Mouse (Mus musculus) natural killer cell, adult 2 months (primary cell): ENCODE measurements around the gene Ak9.

ENCODE experiments used
- DNase-seq, 2 experiments: peaks; one replicate each; pipeline ENCODE4 v3.0.0; 2022; ENCODE audit warnings: low spot score in 2 of 2

Gene Ak9

GRCm38 (mm10) chr10:41450780-41451522, 147.2 kb downstream of the Ak9 start:
- DNase-seq, result no peak

GRCm38 (mm10) chr10:41451656-41452055, 147.9 kb downstream of the Ak9 start:
- DNase-seq, result no peak

GRCm38 (mm10) chr10:41452791-41453190, 149.0 kb downstream of the Ak9 start:
- DNase-seq, result no peak

GRCm38 (mm10) chr10:41459990-41460389, 156.2 kb downstream of the Ak9 start:
- DNase-seq, result no peak

GRCm38 (mm10) chr10:41460501-41460900, 156.7 kb downstream of the Ak9 start:
- no peak for DNase-seq

GRCm38 (mm10) chr10:41461057-41461722, 157.4 kb downstream of the Ak9 start:
- DNase-seq, result no peak

GRCm38 (mm10) chr10:41464401-41464955, 160.7 kb downstream of the Ak9 start:
- no peak for DNase-seq

GRCm38 (mm10) chr10:41467325-41467724, 163.5 kb downstream of the Ak9 start:
- DNase-seq, result no peak

GRCm38 (mm10) chr10:41470693-41471092, 166.9 kb downstream of the Ak9 start:
- no peak for DNase-seq

- DNase-seq, result no peak
Observed at GRCm38 (mm10) chr10:41472534-41472933, 168.8 kb downstream of the Ak9 start.

- peak; percentile 56 to 57 for DNase-seq
Observed at GRCm38 (mm10) chr10:41472962-41473481, 169.2 kb downstream of the Ak9 start.

GRCm38 (mm10) chr10:41473782-41474468, 170.1 kb downstream of the Ak9 start:
- peak; percentile 63 to 68 for DNase-seq

GRCm38 (mm10) chr10:41474981-41475391, 171.2 kb downstream of the Ak9 start:
- no peak for DNase-seq

- peak; percentile 68 to 79 for DNase-seq
Observed at GRCm38 (mm10) chr10:41476171-41477017, 172.6 kb downstream of the Ak9 start, which contains the start of gene Mical1. Mical1 (plus strand) TSS chr10:41476314.

- no peak for DNase-seq
Observed at GRCm38 (mm10) chr10:41477018-41477277, 173.2 kb downstream of the Ak9 start.

GRCm38 (mm10) chr10:41477278-41478181, 173.8 kb downstream of the Ak9 start:
- DNase-seq, result peak; percentile 81 to 82

GRCm38 (mm10) chr10:41479961-41480360, 176.2 kb downstream of the Ak9 start:
- DNase-seq, result no peak

- no peak for DNase-seq
Observed at GRCm38 (mm10) chr10:41480938-41481880, 177.4 kb downstream of the Ak9 start.

GRCm38 (mm10) chr10:41482446-41482845, 178.7 kb downstream of the Ak9 start:
- DNase-seq, result no peak
